Mouse (Mus musculus): ENCODE measurements at regions not wholly inside any gene's neighbourhood (a gene's known extent, or its start where the extent isn't known, plus 50 kb on each side); places are given as distances from the start of the nearest gene placed in this dataset.

DNA sequence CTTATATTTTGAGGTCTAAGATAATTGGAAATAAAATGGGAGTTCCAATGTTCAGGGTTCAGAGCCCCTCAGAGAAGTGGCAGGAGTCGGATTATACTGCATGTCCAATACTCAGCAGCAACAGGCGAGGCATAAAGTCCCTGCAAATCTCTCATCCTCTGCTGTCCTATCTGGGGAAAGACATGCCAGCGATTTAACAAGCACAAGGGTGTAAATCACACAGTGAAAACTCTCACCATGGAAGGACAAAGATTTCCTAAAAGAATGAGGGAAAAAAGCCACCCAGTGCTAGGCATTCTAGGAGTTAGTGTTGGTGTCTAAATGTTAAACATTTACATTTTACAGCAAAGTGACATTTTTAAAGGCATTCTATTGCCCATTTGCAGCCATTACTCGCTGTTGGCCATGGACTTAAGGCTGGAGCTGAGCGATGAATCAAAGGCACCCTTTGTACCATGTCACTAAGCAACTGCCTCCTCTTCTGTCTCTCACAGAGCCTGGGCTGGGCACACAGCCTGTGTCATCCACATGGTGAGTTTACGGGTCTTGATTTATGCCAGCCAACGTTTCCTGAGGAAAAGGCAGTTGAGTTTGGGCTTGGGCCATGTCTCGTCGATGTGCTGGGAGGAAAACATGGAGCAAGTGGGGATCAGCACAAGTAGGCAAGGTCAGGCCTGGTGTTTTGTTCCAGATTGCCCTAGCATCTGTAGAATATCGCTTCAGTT, 265.9 kb upstream of the Ncam1 start:
- no peaks in the 10 kb centered on the region for H3K4me1 ChIP-seq
- 64% methylated on average over 10 of the region's 10 CpGs for WGBS (ENCODE audit: insufficient replicate concordance)
- no peak overlapping the region for H3K27ac ChIP-seq
- H3K27me3 ChIP-seq (replicated peaks), result no peaks in the 10 kb centered on the region
- no peak overlapping the region for H3K4me3 ChIP-seq
- no peak overlapping the region for H3K4me2 ChIP-seq
- no peak overlapping the region for H3K9ac ChIP-seq
- no peaks in the 10 kb centered on the region for H3K36me3 ChIP-seq
- no peak for ATAC-seq
- no peaks in the 10 kb centered on the region for H3K9me3 ChIP-seq (replicated peaks)

DNA sequence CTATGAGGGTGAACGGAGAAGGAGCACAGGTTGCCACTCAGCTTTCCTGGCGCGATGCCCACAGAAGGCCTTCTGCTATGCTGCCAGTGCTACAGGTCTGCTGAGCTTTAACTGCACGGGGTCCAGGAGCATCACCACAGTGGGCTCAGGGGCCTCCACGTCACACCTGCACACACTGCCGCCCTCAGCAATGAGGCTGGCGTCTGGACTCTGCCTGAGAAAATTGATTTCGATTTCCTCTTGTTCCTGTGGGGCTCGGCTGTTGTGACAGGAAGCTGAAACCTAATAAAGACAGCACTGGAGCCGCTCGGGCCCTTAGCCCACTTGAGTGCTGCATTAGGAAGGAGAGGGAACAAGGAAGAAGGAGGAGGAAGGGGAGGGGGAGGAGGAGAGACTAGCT, 239.5 kb upstream of the Ncam1 start:
- Histone ChIP-seq H3K9ac (no peak overlapping the region), H3K27ac (no peak overlapping the region), H3K4me2 (no peak overlapping the region), H3K9me3 (replicated peaks) (no peaks in the 10 kb centered on the region), H3K36me3 (no peaks in the 10 kb centered on the region), H3K4me3 (no peak overlapping the region), H3K27me3 (replicated peaks) (no peaks in the 10 kb centered on the region), H3K4me1 (no peaks in the 10 kb centered on the region)
- no peak for ATAC-seq
- 48% methylated on average over 11 of the region's 11 CpGs for WGBS (ENCODE audit: insufficient replicate concordance)

DNA sequence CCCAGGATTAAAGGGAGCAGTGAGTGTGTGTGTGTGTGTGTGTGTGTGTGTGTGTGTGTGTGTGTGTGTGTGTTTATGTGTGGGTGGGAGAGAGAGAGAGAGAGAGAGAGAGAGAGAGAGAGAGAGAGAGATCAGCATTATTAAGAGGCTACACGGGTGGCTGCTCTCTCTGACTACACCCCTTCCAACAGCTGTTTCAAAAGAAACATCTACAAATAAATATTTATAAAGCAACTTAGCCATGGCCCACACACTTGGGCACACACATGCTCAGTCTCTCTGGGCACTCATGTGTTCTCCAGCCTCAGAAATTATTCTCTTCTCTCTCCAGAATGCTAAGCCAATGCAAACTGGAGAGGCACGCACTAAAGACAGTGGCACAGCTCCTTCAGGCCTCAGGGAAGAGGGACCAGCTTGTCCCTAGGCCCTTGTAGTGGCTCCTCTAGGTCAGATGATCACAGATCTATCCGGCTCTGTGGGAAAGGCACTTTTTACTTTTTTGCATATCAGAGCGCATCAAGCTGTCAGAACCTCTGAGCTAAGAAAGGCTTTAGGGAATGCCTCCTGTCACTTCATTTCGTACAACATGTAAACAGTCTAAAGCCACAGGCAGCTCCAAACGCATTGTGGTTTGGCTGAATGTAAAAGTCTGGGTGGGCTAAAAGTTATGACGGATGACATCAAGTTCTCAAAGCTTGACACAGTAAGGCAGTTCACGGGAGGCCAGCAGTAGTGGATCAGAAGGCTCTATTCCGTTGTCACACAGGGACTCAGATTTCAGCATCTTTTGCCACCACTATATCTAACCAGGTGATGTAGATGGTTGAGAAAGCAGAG, 233.8 kb upstream of the Ncam1 start:
- Histone ChIP-seq H3K27me3 (replicated peaks) (no peaks in the 10 kb centered on the region), H3K4me1 (no peaks in the 10 kb centered on the region), H3K9me3 (replicated peaks) (no peaks in the 10 kb centered on the region), H3K27ac (no peak overlapping the region), H3K9ac (no peak overlapping the region), H3K4me2 (no peak overlapping the region), H3K36me3 (no peaks in the 10 kb centered on the region), H3K4me3 (no peak overlapping the region)
- 58% methylated on average over 9 of the region's 9 CpGs for WGBS (ENCODE audit: insufficient replicate concordance)
- ATAC-seq, result no peak

DNA sequence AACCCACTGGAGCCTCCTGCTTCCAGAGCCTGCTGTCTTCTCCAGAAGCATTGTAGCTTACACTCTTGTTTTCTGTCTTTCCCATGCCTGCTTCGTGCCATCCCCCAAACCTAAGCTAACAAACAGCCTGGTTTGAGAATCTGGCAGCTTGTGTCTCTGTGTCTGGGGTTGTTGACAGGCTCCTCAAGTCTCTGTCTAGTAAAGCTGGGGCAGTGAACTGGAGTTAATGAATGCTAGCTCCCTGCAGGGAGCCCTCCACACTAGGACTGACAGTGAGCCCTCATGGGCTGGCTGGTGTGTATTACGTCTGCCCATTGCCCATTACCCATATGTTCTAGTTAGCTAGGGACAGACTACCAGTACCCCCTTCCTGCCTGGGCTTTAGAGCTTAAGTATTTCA, 232.6 kb upstream of the Ncam1 start:
- no peak overlapping the region for H3K4me2 ChIP-seq
- WGBS (ENCODE audit: insufficient replicate concordance), result 29% methylated on average over 2 of the region's 2 CpGs
- no peak overlapping the region for H3K27ac ChIP-seq
- no peak overlapping the region for H3K9ac ChIP-seq
- H3K36me3 ChIP-seq, result no peaks in the 10 kb centered on the region
- H3K4me3 ChIP-seq, result no peak overlapping the region
- H3K4me1 ChIP-seq, result no peaks in the 10 kb centered on the region
- no peak for ATAC-seq
- H3K27me3 ChIP-seq (replicated peaks), result no peaks in the 10 kb centered on the region
- H3K9me3 ChIP-seq (replicated peaks), result no peaks in the 10 kb centered on the region

DNA sequence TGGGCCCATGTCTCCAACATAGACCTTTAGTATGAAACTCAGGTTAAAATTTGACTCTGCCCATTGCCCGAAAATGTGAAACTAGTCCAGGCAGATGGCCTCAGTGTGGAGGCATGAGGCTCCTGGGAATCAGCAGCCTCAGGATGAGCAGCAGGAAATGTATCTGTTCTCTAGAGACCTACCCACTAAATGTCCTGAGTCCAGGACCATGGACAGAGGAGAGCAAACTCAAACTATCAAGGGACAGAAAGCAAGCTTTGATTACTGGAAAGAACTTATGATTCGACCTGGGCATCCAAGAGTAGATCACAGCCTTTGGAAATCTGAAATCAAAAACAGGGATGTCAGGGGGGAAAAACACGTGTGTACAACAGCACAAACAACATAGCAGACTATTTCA, 230.3 kb upstream of the Ncam1 start:
- no peak for ATAC-seq
- H3K36me3 ChIP-seq, result no peaks in the 10 kb centered on the region
- 29% methylated on average over 3 of the region's 3 CpGs for WGBS (ENCODE audit: insufficient replicate concordance)
- H3K4me1 ChIP-seq, result no peaks in the 10 kb centered on the region
- no peak overlapping the region for H3K4me2 ChIP-seq
- no peak overlapping the region for H3K9ac ChIP-seq
- H3K27ac ChIP-seq, result no peak overlapping the region
- H3K27me3 ChIP-seq (replicated peaks), result no peaks in the 10 kb centered on the region
- H3K9me3 ChIP-seq (replicated peaks), result no peaks in the 10 kb centered on the region
- H3K4me3 ChIP-seq, result no peak overlapping the region

DNA sequence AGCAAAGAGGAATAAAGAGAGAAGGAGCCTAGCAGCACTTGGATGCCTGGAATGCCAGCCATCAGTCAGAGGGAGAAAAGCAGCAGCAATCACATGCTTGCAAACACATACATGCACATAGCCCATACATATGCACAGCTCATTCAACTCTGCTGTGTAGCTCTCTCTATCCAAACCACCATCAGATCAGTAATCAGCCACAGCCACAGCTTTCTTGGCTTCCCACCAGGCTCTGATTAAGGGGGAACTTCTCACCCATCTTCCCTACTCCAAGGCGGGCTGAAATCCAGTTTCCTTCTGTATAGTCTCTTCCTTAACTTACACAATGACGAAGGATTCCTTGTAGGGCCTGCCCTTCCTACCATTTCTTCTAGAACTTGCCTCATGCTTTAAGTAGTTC, 229.8 kb upstream of the Ncam1 start:
- H3K4me3 ChIP-seq, result no peak overlapping the region
- no peaks in the 10 kb centered on the region for H3K4me1 ChIP-seq
- 56% methylated on average over 2 of the region's 2 CpGs for WGBS (ENCODE audit: insufficient replicate concordance)
- no peak overlapping the region for H3K9ac ChIP-seq
- no peak for ATAC-seq
- no peaks in the 10 kb centered on the region for H3K27me3 ChIP-seq (replicated peaks)
- no peak overlapping the region for H3K27ac ChIP-seq
- no peaks in the 10 kb centered on the region for H3K36me3 ChIP-seq
- no peak overlapping the region for H3K4me2 ChIP-seq
- no peaks in the 10 kb centered on the region for H3K9me3 ChIP-seq (replicated peaks)

DNA sequence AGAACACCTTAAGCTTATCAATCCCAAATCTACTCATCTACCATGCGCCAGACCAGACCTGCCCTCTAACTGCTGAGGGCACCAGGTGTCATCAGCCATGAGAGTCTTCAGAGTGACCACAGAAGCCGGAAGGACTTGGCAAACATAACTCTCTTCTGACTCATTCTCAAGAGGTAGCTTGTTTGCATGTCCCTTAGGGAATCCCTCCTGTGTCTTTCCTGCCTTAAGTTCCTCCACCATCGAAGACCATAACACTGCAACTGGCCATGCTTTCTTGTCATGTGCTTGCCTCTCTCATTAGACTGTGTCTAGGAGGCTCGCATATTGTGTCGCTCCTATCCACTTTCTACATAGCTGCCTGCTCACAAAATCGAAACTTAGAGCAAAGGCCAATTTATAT, 226.1 kb upstream of the Ncam1 start:
- Histone ChIP-seq H3K4me1 (no peaks in the 10 kb centered on the region), H3K27me3 (replicated peaks) (no peaks in the 10 kb centered on the region), H3K4me3 (no peak overlapping the region), H3K9ac (no peak overlapping the region), H3K27ac (no peak overlapping the region), H3K9me3 (replicated peaks) (no peaks in the 10 kb centered on the region), H3K36me3 (no peaks in the 10 kb centered on the region), H3K4me2 (no peak overlapping the region)
- 65% methylated on average over 6 of the region's 6 CpGs for WGBS (ENCODE audit: insufficient replicate concordance)
- ATAC-seq, result no peak

DNA sequence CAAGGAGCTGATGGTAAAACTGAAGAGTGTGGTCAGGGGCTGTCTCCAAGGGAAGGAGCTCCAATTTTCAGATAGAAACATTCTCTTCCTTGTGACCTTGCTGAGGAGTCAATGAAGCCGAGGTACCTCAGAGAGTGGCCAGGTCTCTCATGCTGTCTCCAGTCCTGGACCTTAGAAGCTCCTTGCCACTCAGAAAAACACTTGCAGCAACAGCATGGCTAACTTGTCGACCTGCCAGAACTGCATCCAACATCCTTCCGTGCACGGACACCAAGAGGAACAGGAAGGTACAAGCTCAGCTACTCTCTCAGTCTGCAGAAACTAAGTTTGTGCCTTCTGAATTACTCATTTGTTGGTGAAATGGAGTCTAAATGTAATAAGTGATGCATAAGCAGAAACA, 214.9 kb upstream of the Ncam1 start:
- Histone ChIP-seq H3K4me2 (no peak overlapping the region), H3K9me3 (replicated peaks) (no peaks in the 10 kb centered on the region)

DNA sequence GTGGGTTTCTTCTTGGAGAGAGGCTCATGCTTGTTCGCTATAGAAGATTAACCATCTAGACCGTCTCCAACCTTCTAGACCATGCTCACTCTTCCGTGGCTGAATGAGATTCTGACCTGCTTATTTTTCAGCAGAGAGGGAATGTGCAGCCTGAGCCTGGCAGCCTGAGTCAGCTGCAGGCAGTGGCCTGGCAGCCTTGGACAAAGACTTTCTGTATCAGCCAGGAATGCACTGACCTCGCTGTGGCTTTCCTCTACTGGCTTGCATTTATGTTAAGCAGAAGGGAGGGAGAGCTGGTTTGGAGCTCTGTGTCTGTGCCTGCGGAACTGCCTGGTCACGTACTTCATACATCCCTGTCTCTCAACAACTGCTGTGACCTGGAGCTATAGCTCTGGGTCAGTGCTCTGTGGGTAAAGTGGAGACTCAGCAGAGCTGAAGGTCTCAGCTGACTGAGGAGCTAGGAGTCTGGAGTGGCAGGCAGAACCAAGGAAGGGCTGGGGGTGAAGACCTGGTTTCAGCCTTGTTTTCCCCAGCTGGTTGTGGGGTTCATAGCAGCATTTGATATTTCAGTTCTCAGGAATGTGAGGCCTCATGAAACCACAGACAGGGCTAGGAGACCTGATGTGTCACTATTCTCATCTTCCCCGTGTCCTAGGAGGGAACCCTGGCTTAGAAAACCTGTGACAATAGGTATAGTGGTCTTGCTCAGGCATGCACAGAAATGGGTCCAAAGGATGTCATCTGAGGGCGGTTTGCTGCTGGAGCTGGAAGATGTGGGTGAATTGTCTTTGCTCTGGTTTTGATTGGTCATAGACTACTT, 207.2 kb upstream of the Ncam1 start:
- H3K36me3 ChIP-seq, result no peaks in the 10 kb centered on the region
- H3K4me3 ChIP-seq, result no peak overlapping the region
- H3K9me3 ChIP-seq (replicated peaks), result no peaks in the 10 kb centered on the region
- H3K27me3 ChIP-seq (replicated peaks), result no peaks in the 10 kb centered on the region
- 44% methylated on average over 8 of the region's 8 CpGs for WGBS (ENCODE audit: insufficient replicate concordance)
- 0 out of 2 replicates have a peak overlapping the region, but pooled peaks have one; percentile 40 for H3K27ac ChIP-seq
- H3K9ac ChIP-seq, result no peak overlapping the region
- no peaks in the 10 kb centered on the region for H3K4me1 ChIP-seq
- ATAC-seq, result no peak
- no peak overlapping the region for H3K4me2 ChIP-seq

More for the DNA sequence above, 214.9 kb upstream of the Ncam1 start:
- ATAC-seq, result no peak
- H3K36me3 ChIP-seq, result no peaks in the 10 kb centered on the region
- no peak overlapping the region for H3K27ac ChIP-seq
- 65% methylated on average over 4 of the region's 4 CpGs for WGBS (ENCODE audit: insufficient replicate concordance)
- H3K27me3 ChIP-seq (replicated peaks), result no peaks in the 10 kb centered on the region
- no peak overlapping the region for H3K4me3 ChIP-seq
- H3K4me1 ChIP-seq, result no peaks in the 10 kb centered on the region
- no peak overlapping the region for H3K9ac ChIP-seq

DNA sequence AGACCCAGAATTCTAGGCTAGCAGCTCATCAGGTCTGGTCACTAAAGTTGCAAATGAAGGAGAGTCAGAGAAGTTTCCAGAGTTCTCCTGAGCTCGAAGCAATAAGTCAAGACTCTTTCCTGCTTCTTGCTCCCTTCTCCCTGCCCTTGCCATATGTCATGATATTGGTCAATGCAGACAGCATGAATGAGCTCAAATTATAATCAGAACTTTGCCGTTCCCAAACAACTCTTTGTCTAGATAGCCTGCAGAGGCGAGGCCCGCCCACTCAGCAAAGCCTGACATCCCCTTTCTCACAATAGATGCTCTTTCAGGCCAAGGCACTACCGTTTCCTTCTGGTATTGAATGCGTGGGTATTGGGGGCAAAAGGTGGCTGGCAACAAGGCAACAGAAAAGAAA, 204.0 kb upstream of the Ncam1 start:
- Histone ChIP-seq H3K9ac (no peak overlapping the region), H3K36me3 (no peaks in the 10 kb centered on the region), H3K4me3 (no peak overlapping the region), H3K27me3 (replicated peaks) (no peaks in the 10 kb centered on the region), H3K9me3 (replicated peaks) (no peaks in the 10 kb centered on the region), H3K4me1 (no peaks in the 10 kb centered on the region), H3K27ac (no peak overlapping the region), H3K4me2 (no peak overlapping the region)
- 62% methylated on average over 6 of the region's 6 CpGs for WGBS (ENCODE audit: insufficient replicate concordance)
- ATAC-seq, result no peak

DNA sequence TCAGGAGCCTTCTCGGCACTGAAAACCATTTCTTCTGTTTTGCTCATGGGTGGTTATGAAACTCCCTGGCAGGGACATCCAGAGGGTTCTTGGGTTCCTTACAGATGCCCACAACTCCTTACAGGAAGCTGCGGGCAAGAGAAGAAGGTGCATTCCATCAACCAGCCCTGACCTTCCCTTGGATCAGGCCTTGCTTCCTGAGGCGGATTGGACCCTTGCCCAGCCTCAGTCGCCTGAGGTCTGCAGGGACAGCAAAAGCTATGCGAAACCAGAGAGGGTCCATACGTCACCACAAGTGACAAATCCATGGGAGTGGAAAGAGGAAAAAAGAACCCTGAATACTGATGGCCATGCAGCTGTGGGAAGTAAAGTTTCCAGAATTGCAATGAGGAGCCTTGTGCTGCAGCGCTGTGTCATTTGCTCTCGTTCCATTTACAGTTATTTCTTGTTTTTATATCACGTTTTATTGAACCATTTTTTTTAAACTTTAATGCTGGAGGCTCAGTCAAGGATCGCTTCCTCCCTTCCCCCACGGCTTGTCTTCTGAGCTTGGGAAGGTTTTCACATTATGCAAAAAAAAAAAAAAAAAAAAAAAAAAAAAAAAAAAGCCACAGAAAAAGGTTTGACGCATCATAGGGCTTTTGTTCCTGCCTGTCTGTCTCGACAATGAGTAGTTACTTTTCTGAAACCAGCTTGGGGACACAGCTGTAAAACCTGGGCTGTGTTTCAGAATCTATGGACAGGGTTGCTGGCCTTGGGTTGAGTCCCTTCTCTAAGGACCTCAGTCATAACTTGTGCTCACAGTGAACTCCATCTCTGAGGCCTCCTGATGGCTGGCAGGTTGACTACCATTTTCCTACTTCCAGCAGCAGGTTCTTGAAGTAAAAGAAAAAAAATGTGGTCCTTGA, 202.0 kb upstream of the Ncam1 start:
- Histone ChIP-seq H3K27me3 (replicated peaks) (no peaks in the 10 kb centered on the region), H3K9ac (no peak overlapping the region), H3K27ac (peak overlapping the region; percentile 14; the same call in 1 of the 2 replicates), H3K4me2 (no peak overlapping the region), H3K4me1 (no peaks in the 10 kb centered on the region), H3K9me3 (replicated peaks) (no peaks in the 10 kb centered on the region), H3K36me3 (no peaks in the 10 kb centered on the region), H3K4me3 (no peak overlapping the region)
- ATAC-seq, result no peak
- WGBS (ENCODE audit: insufficient replicate concordance), result 57% methylated on average over 13 of the region's 13 CpGs

Data from liver, embryonic 12.5 days (tissue).